Mouse (Mus musculus): ENCODE data around the gene Map7d1.
A peak's percentile ranks its signal among the peaks of the same experiment; 100 is the strongest.

- TF ChIP-seq POLR2A (IDR thresholded peaks at IDR 0.05; ENCODE audit: low read depth, low read length) (peak; percentile 76), CTCF (IDR thresholded peaks at IDR 0.05; ENCODE audit: extremely low read depth, insufficient read depth, insufficient read length, insufficient replicate concordance) (no peak)
Measured at GRCm38 (mm10) chr4:126202303-126203181, 53.6 kb downstream of the Map7d1 start, which contains the start of gene Thrap3.
